Mouse (Mus musculus) frontal cortex, postnatal 14 days (tissue): ENCODE data around the gene Cbln3.
A peak's percentile ranks its signal among the peaks of the same experiment; 100 is the strongest.

ENCODE experiments used
- DNase-seq, 2 experiments: peaks; one replicate each; pipeline ENCODE4 v3.0.0; 2022; ENCODE audit warnings: low spot score in 2 of 2

Gene Cbln3

DNA sequence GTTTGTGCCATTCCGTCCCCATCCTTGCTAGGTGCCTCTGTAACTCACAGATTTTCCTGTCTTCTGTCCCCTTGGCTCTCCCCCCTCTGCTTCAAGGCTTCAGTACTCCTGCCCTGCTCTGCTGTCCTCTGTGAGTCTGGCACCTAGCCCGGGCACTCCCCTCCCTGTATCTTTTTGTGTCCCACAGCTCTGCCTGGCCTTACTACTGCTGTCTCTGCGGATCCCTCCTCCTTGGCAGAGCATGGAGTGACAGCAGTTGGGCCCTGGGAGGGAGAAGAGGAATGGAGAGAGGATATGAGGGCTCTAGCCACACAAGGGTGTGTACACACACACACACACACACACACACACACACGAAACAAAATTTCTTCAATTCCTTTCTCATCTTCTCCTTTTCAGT lies at the start of gene Cbln3:
Gene Cbln3 (minus strand): TSS at position 227 of the 400 bp plus-strand sequence.
- DNase-seq, result no peak

DNA sequence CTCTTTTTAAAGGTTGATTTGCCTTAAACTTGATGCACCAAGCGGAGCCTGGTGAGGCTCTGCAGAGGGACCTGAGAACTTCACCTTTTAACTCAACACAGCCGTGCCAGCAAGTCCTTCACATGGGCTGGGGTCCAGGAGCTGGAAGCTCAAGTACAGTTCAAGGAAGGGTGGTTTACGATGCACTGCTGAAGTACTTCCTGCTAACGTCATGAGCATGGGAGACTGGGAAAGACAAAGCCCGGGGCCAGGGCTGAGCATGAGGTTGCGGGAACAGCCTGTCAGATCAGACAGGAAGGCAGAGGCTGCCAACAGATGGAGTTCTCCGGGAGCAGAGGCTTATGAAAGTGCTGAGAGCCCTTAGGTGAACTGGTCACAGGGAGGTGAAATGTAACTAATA lies 49.4 kb upstream of the Cbln3 start:
- DNase-seq, result no peak

DNA sequence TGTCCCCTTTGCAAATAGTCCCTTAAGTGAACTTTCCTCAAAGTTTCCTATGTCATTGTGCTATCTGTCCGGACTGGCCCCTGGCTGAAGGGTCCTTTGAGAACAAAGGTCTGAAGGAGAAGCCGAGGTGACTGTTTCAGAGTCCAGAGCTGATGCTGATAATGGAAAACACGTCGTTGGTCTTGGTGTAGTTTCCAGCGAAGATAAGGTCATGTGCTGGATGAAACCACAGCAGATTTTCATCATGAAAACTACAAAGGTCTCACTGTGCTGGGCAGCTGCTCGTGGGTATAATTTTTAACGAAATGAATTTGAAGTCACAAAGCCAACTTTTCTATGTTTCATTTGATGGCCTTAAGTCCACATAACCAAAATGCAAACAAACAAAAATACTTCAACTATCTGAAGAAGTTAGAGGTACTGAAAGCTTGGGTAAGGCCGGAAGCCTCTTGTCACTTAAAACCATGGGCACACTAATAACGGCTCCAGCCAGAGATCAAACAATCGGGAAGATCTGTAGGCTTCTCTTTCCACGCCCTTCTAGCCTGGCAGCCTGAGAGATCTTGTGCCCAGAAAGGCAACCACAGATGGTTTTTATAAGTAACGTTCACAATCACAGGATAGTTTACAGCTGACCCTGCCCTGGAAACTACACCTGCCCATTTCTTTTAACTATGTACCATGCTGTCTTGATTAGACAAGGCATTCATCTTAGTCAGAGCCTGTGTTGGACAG lies 45.2 kb upstream of the Cbln3 start:
- no peak for DNase-seq

DNA sequence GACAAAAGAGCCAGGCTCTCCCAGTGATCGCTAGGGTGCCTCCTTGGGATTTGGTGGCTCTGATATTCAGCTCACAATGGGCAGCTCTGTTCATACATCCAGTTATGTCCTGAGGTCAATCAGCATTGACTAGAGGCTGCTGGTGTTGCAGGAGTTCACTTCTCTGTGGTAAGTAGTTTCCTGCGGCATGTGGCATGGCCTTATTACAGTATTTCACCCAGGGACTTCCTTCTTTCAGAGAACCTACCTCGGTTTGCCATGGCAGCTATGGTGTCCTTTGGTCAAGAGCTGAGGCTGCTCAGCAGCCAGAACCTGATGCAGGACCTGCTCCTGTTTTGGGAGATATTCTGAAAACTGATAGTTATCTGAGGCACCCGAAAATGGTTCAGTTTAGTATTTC lies 42.7 kb upstream of the Cbln3 start:
- DNase-seq, result no peak

DNA sequence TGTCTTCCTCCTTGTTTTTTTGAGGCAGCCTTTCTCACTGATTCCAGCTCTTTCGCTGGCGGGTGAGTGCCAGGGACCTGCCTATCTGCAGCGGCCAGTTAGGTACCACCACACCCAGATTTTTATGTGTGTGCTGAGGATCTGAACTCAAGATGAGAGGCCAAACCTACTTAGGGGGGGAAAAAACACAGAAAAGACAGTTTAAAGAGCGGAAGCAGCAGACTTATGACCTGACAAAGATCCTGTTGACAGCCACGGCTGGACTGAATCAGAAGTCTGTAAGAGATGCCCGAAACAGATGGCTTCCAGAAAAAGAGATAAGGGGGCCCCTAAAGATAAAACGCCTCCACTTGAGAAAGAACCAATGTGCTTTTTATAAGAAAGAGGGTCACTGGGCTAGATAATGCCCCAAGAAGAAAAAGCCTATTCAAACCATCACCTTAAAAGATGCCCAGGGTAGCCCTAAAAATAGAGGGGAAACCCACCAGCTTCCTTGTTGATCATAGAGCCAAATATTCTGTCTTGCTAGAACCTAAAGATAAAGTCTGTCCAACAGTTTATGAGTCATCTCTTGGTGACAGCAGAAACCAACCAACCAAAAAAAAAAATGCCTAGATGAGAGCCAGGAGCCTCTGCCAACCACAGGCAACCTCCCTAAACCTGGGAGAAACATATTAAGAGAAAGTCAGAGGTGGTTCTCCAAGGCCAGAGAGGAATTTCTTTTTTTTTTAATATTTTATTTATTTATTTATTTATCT lies 38.5 kb upstream of the Cbln3 start:
- DNase-seq, result no peak

DNA sequence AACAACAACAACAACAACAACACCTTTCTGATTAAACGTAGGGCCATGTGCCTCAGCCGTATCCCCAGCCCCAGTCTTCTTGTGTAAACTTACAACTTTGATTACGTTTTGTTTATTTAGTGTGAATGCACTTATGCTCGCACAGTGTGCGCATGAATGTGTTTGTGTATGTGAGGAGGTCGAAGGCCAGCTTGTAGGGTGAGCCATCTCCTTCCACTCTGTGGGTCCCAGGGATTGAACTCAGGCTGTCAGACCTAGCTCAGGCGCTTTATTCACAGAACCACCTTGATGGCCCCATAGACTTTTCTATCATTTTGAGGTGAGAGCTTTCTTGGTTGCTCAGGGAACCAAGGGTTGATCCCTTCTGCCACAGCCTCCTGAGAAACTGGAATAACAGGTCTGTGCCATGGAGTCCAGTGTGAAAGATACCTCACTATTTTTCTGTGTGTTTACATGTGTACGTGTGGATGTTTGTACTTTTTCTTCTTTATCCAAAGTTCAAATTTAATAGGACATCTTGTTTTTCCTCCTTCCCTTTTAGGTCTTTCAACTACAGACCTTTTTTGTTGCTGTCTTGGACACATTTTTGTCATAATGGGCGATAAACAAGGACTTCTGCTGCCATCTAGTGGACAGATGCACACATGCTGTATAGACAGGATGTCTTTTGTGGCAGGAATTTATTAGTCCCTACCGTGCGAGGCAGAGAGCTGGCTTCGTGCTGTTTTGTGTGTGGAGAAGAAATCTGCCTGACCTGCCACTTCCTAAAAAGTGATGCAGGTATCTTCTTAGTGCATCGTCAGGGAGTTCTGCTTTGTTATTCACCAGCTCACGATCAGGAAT lies 34.3 kb upstream of the Cbln3 start:
- DNase-seq, result peak in 1 of 2 experiments; percentile 61

DNA sequence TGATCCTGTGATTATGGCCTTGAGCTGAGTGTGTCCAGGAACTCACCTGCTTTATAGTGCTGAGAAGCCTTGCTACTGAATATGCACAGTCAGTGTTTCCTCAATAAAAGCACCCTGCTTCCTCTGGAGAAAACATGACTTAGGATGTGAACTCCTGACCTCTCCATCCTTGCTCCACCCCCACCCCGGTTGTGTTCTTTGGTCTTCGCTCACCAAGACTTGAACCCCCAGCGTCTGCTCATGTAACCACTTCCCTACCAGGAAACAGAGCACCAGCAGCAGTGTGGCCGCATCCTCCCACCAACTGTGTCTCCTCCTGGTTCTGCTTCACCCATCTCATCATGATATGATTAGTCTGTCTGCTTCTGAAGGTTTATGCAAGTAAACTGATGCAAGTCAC lies 29.2 kb upstream of the Cbln3 start:
- no peak for DNase-seq

DNA sequence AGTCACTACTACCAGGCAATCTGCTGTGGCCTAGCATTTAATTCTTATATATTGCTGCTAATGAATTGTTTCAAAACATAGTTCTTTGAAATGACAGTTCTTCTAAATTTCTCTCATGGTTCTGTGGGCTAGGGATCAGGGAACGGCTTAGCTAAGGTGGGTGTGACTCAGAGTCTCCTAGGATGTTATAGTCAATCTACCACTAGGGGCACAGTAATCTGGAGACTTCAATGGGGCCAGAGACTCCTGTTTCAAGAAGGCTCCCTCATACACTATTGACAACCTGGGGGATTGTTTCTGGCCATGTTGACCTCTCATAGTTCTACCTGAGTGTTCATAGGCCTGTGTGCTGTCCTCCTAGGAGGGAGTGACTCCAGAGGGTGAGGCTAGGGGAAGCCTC lies 21.3 kb upstream of the Cbln3 start:
- DNase-seq, result no peak

DNA sequence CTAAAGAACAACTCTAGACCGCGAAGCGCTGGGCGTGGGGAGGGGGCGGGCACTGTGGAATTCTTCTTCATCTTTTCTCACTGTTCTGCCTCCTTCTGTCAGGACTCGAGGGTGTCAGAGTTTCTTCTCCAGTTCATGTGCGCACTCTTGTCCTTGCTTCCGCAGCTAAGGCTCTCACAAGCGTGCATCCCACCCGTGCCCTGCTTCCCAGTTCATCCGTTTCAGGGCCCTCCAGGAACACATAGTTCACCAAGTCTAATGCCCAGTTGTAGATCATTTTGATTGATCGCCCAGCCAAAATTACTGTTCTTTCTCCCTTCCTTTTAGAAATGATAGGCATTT lies 16.2 kb upstream of the Cbln3 start:
- no peak for DNase-seq

DNA sequence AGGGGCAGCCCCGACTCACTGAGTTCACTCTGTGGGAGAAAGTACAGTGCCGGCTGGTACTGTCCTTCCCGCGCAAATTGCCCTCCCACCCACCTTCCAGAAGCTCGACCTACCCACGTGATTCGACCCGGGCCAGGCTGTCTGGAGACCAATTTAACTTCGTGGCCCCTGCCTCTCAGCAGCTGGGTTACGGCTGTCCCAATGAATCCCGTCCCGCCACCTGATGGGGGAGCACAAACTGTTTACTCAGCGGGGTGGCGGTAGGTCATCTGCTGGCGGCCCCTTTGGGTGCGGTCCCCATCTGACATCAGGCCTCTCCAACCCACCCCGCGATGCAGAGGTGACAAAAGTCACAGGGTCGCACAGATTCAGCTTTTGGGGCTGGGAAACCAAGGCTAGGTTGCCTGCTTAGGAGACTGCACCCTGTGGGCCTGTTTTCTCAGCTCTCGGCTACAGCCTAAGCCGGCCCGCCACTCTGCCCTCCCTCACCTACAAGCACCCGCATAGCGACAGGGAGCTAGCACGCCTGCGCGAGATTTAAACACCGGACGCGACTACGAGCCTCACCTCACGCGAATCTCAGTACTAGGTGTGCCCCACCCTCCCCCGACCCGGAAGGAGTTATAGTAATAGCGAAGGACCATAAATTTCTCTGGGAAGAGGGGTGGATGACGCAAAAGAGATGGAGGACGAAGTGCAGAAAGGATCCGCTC lies 15.7 kb upstream of the Cbln3 start, which contains the start of gene Sdr39u1:
Gene Sdr39u1 (minus strand): TSS at position 593 of the 713 bp plus-strand sequence.
- DNase-seq, result peak; percentile 76 to 82

DNA sequence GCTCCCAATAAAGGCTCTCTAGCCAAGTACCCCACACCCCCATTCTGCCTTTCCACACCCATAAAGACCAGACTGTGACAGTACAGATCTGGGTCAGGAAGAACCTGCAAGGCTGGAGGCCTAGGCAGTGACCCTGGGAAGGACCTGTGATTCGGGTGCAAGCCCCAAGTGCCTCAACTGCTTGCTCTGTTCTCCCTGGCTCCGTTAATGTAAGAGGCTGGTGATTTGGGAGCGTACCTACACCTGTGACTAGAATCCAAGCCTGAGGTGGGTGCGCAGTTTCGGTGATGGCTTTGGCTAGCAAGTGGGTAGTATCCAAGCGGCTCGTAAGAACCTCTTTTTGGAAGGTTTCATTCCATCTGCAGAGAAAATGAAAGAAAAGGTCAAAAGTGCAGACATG lies 14.8 kb upstream of the Cbln3 start:
- no peak for DNase-seq

DNA sequence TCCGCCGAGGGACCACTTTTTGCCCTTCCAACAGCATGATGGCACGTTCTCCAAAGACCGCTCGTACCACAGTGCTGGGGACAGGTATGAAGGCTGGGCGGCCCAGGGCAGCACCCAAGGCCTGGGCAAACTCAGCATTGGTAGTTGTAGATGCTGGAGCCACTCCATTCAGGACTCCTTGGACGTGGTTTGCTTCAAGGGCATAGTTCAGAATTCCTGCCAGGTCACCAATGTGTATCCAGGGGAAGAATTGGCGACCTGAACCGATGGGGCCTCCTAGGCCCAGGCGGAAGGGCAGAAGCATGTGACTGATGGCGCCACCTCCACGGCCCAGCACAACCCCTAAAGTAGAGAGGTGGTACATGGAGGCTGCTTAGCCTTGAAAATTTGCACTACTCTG lies 13.5 kb upstream of the Cbln3 start:
- no peak for DNase-seq

DNA sequence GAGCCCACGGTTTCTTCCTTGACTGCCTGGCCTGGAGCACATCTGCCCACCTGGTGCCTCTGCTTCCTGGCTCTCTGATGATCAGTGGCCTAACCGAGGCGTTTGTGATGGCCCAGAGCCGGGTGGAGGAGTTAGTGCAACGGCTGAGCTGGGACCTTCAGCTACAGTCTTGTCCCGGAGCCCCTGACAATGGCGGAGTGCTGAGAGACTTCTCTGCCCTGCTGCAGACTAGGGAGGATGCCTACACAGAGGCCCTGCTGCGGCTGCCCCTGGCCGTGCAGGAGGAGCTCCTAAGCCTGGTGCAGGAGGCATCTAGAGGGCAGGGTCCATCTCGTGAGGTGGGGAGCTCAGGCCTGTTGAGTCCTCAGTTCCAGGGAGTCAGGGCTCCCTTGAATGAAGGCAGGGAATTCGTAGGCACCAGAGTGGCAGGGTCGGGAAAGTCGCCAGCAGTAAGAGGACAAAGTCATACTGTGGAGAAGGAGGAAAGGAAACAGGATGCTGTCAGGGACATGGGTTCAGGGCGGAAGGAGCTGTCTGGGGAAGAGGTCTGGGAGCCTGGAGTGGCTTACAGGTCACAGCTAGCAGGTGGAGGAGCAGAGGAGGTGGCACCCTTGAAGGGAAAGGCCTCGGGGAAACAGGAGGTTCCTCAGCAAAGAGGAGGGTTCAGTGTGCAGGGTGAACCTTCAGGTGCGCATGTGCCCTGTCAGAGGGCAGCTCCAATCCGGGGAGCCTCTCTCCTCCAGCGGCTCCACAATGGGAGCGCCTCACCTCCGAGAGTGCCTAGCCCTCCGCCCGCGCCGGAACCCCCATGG lies 2.6 kb upstream of the Cbln3 start:
- DNase-seq, result no peak

DNA sequence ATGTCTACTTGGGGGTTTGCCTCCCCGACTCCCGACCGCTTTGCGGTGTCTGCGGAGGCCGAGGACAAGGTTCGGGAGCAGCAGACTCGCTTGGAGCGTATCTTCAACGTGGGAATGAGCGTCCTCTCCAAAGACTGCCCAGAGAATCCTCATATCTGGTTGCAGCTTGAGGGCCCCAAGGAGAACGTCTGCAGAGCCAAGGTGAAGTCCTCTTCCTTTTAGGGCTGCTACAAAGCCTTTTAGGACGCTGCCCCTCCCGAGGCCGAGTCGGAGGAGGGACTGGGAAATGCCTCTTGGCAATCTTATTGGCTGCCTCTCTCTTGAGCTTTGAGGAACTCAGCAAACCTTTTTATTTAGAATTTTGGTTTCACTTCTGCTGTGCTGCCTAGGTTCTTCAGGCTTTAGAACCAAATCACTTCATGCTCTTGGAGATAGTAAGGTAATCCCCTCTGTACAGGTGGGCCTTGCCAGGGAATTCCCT lies 1.6 kb upstream of the Cbln3 start:
- DNase-seq, result no peak

DNA sequence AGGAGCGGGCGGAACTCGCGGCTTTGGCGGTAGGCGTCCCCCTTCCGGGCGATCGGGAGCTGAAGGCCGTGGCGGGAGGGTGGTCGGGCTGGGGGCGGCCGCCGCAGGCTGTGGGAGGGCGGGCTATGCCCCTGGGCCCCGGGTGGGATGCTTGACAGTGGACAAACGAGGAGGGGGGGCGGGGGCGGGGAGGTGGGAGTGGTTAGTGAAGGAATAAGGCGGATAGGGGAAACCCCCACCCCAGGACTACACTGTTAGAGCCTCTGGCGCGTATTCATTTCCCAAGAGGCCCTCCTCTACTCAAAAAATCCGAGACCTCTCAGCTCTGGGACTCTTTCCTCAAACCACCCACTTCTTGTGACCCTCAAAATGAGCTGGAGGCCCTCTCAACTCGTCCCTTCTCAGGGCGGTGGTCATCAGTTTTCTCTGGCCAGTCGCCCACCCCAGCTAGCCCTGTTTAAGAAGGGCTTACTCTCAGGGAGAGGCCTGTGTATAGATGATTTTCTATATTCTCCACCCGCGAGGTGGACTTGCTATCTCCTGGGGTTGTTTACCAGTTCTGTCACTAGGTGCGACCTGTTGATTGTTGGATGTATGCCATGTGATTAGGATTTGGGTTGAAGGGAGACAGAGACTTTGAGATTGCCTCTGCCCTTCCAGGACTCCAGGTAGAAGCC lies 1.1 kb upstream of the Cbln3 start:
- DNase-seq, result no peak

DNA sequence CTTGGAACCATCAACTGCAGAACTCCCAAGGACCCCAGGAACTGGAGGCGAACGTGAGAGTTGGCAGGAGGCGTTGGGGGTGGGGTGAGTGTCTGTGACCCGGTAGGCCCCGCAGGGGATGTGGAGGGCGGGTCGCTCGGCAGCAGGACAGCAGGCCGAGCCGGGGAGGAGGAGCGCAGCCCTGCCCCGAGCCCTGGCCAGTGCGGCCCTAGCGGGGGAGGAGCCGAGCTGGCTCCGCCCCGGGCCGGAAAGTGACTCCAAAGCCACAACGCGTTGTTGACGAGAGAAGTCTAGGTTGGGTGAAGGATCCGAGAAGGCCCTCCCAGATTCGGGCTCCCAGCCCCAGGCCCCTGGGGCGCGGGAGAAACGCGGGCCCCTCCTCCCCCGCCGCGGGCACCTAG lies 521 bp upstream of the Cbln3 start, which contains the start of gene Khnyn:
Gene Khnyn (plus strand): TSS at position 235 of the 401 bp plus-strand sequence.
- DNase-seq, result peak; percentile 69

DNA sequence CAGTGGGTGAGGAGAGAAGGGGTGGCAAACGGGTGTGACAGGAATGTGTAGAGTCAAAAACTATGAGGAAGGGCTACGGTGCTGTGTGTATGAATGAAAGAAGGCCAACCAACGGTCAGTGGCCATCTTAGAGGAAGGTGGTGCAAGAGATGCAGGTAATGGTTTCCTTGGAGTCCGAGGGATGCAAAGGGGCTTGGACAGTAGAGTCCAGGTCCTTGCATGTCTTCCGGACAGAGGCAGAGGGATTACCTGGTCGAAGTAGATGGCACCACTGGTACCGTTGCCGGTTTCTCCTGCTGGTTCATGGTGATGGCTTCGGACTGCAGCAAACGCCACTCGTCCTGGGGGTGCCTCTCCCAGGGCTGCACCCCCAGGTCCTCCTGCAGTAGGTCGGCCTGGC lies 529 bp downstream of the Cbln3 start:
- DNase-seq, result no peak

DNA sequence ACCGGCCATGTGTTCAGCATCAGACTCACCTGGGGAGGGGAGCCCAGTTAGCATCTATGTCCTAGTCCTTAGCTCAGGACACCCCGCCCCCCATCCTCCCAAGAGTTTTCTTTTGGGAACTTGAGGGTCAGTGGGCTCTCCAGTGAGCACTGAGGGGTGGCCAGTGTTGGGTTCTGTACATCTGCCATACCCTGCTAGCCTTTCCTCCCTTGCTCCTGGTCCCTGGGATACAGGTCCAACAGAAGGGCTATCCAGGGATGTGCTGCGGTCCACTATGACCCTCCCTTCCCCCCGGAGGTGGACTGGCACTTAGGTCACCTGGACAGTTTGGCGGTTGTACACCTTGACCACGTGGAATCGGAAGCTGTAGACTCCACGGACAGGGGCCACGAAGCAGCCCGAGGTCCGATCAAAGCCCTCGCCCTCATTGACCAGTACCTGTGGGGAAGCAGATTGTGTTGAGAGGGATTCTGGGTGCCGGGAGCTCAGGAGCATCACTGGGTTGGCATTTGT lies 987 bp downstream of the Cbln3 start:
- DNase-seq, result no peak

DNA sequence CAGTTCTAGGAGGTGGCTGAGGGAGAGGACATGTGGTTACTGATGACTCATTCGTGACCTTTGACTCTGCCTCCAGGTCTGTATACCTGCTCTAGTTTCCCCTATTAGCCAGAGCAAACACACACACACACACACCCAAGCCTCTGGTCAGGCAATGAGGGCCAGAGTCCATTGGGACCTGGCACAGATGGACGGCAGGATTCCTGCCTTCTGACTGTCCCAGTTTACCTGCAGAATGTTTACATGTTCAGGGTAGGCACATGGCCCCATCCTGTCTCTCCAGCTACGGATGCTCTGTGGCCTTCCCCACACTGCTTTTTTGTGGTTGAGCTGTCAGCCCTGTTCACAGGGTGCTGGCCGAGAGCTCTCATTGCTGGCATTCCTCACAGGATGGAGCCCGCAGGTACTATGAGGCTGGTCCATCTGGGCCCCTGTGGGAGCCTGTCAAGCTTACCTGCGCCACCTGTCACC lies 2.0 kb downstream of the Cbln3 start:
- no peak for DNase-seq

DNA sequence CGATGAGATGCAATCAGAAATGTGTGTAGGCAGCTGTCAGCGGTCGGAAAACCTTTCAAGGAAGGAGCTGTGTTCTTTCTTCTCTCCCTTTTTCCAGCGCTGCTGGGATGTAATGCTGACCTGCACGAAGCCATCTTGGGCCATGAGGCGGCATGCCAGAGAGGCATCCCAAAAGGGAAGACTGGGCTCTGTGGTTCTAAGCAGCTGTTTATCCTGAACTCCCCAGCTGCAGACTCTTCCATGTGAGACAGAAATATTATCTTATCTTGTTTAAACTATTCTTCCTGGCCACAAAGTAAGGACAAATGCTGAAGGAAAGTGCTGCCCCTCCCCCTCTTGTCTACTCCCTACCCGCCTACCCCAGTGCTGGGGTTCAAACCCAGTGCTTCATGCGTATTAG lies 3.2 kb downstream of the Cbln3 start:
- no peak for DNase-seq
